Mouse (Mus musculus): ENCODE measurements at regions not wholly inside any gene's neighbourhood (a gene's known extent, or its start where the extent isn't known, plus 50 kb on each side); places are given as distances from the start of the nearest gene placed in this dataset.

DNA sequence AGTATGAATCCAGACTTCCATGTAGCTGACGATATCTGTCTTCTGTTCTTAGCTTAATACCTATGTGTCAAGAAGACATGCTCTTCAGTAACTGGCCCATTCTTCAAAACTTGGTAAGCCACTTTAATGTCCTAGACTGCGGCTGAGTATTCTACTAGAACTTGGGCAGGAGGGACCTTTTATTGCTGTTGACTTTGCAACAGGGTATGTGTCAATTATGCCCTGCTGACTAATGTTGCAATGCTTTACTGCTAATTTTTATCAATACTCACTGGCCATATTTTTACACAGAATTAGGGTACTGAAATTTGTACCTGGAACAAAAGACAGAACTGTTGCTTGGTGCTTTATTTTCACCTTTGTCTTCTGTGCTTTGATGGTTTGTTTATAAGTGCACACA, 746.9 kb downstream of the Ppargc1a start:
- Histone ChIP-seq H3K9me3 (no peaks in the 10 kb centered on the region), H3K36me3 (replicated peaks) (no peaks in the 10 kb centered on the region), H3K4me3 (no peak overlapping the region), H3K4me1 (no peaks in the 10 kb centered on the region), H3K27ac (replicated peaks) (no peak overlapping the region), H3K27me3 (replicated peaks; ENCODE audit: low read depth, poor library complexity, severe bottlenecking) (no peaks in the 10 kb centered on the region)
- DNase-seq (ENCODE audit: low spot score) = no peak
- 89% methylated on average over 2 of the region's 2 CpGs for WGBS

GRCm38 (mm10) chr5:50819959-50820358, 747.6 kb downstream of the Ppargc1a start:
- no peaks in the 10 kb centered on the region for H3K27me3 ChIP-seq (replicated peaks; ENCODE audit: low read depth, poor library complexity, severe bottlenecking)
- no peaks in the 10 kb centered on the region for H3K36me3 ChIP-seq (replicated peaks)
- no peaks in the 10 kb centered on the region for H3K4me1 ChIP-seq
- no peak overlapping the region for H3K4me3 ChIP-seq
- H3K27ac ChIP-seq (replicated peaks) = no peak overlapping the region
- no peaks in the 10 kb centered on the region for H3K9me3 ChIP-seq
- DNase-seq (ENCODE audit: low spot score) = no peak

DNA sequence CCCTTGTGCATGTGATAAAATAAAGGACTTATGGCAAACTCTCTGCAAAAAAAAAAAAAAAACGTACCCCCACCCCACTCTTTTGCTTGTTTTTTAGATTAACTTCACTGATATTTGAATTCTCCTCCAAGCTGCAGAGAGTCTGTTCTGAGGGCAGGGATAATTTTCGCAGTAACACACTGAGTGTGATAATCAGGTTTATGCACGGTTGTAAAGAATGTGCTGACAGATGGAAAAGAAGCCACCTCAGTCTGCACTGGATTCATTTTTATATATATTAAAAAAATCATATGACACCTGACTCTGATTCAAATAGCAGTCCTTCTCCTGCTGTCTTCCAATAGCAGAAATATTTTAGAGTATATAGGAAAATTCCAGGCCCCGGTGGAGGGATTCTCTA, 736.5 kb upstream of the Adgra3 start:
- 82% methylated on average over 4 of the region's 4 CpGs for WGBS
- Histone ChIP-seq H3K27ac (replicated peaks) (no peak overlapping the region), H3K36me3 (replicated peaks) (no peaks in the 10 kb centered on the region), H3K4me3 (no peak overlapping the region), H3K4me1 (no peaks in the 10 kb centered on the region), H3K27me3 (replicated peaks; ENCODE audit: low read depth, poor library complexity, severe bottlenecking) (no peaks in the 10 kb centered on the region), H3K9me3 (no peaks in the 10 kb centered on the region)
- DNase-seq (ENCODE audit: low spot score) = no peak

DNA sequence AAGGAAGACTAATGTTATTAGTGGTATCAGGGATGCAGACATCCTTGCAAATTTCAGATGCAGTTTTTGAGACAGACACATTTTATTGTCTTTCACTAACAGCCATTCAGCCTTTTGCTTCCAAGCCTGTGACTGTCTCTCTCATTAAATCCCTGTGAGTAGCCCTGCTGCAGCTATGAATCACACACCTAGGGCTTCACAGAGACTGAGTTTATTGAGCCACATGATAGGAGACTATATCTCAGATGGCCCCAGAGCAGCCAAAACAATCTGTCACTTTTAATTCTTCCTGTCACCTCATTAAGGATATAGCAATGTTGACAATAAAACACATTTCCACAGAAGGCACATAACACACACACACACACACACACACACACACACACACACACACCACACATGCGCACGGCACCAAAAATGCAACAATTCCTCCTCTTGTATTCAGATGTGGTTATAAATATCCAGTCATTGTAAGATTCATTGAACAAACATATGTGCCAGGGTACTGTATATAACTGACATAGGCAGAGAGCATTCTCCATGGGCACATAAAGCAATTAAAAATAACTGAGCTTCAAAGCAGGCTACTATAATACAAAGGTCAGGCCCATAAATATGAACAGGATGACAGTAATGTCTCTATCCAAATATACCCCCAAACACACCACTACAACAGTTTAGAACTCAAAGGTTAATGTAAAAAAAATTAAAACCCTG, 735.8 kb upstream of the Adgra3 start:
- Histone ChIP-seq H3K9me3 (no peaks in the 10 kb centered on the region), H3K27ac (replicated peaks) (no peak overlapping the region), H3K27me3 (replicated peaks; ENCODE audit: low read depth, poor library complexity, severe bottlenecking) (no peaks in the 10 kb centered on the region), H3K4me1 (no peaks in the 10 kb centered on the region), H3K36me3 (replicated peaks) (no peaks in the 10 kb centered on the region), H3K4me3 (no peak overlapping the region)
- 89% methylated on average over 2 of the region's 2 CpGs for WGBS
- DNase-seq (ENCODE audit: low spot score) = no peak

- 91% methylated on average over 1 of the region's 1 CpGs for WGBS
- no peak overlapping the region for H3K27ac ChIP-seq (replicated peaks)
- no peaks in the 10 kb centered on the region for H3K36me3 ChIP-seq (replicated peaks)
- no peaks in the 10 kb centered on the region for H3K4me1 ChIP-seq
- H3K4me3 ChIP-seq = no peak overlapping the region
- no peaks in the 10 kb centered on the region for H3K9me3 ChIP-seq
- no peaks in the 10 kb centered on the region for H3K27me3 ChIP-seq (replicated peaks; ENCODE audit: low read depth, poor library complexity, severe bottlenecking)
- no peak for DNase-seq (ENCODE audit: low spot score)
Measured at GRCm38 (mm10) chr5:50793558-50793957, 734.8 kb upstream of the Adgra3 start.

DNA sequence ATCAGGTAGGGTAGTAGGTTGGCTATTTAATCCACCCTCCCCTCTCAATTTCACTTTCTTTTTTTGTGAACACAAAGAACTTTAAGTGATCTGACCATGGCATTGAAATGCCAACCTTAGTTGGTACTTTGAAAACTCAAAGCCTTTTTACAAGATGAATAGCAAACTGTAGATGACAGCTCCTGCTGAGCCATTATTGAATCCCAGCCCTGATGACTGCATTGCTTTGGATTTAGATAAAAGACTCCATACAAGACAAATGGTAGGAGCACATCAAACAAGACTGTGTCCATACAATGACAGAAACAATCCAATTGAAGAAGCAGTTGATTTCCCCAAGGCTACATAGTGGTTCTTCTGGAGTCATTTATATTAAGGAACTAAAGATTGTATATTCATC, 726.5 kb upstream of the Adgra3 start:
- H3K36me3 ChIP-seq (replicated peaks) = no peaks in the 10 kb centered on the region
- no peak for DNase-seq (ENCODE audit: low spot score)
- no peaks in the 10 kb centered on the region for H3K9me3 ChIP-seq
- no peaks in the 10 kb centered on the region for H3K27me3 ChIP-seq (replicated peaks; ENCODE audit: low read depth, poor library complexity, severe bottlenecking)
- no peak overlapping the region for H3K27ac ChIP-seq (replicated peaks)
- no peaks in the 10 kb centered on the region for H3K4me1 ChIP-seq
- H3K4me3 ChIP-seq = no peak overlapping the region

GRCm38 (mm10) chr5:50779138-50779537, 720.3 kb upstream of the Adgra3 start:
- Histone ChIP-seq H3K9me3 (no peaks in the 10 kb centered on the region), H3K4me3 (no peak overlapping the region), H3K27ac (replicated peaks) (no peak overlapping the region), H3K27me3 (replicated peaks; ENCODE audit: low read depth, poor library complexity, severe bottlenecking) (no peaks in the 10 kb centered on the region), H3K4me1 (no peaks in the 10 kb centered on the region), H3K36me3 (replicated peaks) (no peaks in the 10 kb centered on the region)
- 58% methylated on average over 3 of the region's 3 CpGs for WGBS
- peak; percentile 22 for DNase-seq (ENCODE audit: low spot score)

GRCm38 (mm10) chr5:50778221-50778620, 719.4 kb upstream of the Adgra3 start:
- Histone ChIP-seq H3K27me3 (replicated peaks; ENCODE audit: low read depth, poor library complexity, severe bottlenecking) (no peaks in the 10 kb centered on the region), H3K36me3 (replicated peaks) (no peaks in the 10 kb centered on the region), H3K27ac (replicated peaks) (no peak overlapping the region), H3K4me3 (no peak overlapping the region), H3K4me1 (no peaks in the 10 kb centered on the region), H3K9me3 (no peaks in the 10 kb centered on the region)
- DNase-seq (ENCODE audit: low spot score) = no peak
- WGBS = 93% methylated on average over 6 of the region's 6 CpGs

GRCm38 (mm10) chr5:50762261-50762660, 703.5 kb upstream of the Adgra3 start:
- no peak overlapping the region for H3K4me3 ChIP-seq
- no peak for DNase-seq (ENCODE audit: low spot score)
- 70% methylated on average over 5 of the region's 5 CpGs for WGBS
- H3K9me3 ChIP-seq = no peaks in the 10 kb centered on the region
- no peaks in the 10 kb centered on the region for H3K4me1 ChIP-seq
- H3K27ac ChIP-seq (replicated peaks) = no peak overlapping the region
- H3K36me3 ChIP-seq (replicated peaks) = no peaks in the 10 kb centered on the region
- H3K27me3 ChIP-seq (replicated peaks; ENCODE audit: low read depth, poor library complexity, severe bottlenecking) = no peaks in the 10 kb centered on the region

- DNase-seq (ENCODE audit: low spot score) = no peak
- no peaks in the 10 kb centered on the region for H3K27me3 ChIP-seq (replicated peaks; ENCODE audit: low read depth, poor library complexity, severe bottlenecking)
- 91% methylated on average over 3 of the region's 3 CpGs for WGBS
- no peaks in the 10 kb centered on the region for H3K9me3 ChIP-seq
- no peaks in the 10 kb centered on the region for H3K36me3 ChIP-seq (replicated peaks)
- no peaks in the 10 kb centered on the region for H3K4me1 ChIP-seq
- H3K4me3 ChIP-seq = no peak overlapping the region
- no peak overlapping the region for H3K27ac ChIP-seq (replicated peaks)
Measured at GRCm38 (mm10) chr5:50760386-50760785, 701.6 kb upstream of the Adgra3 start.

- no peaks in the 10 kb centered on the region for H3K27me3 ChIP-seq (replicated peaks; ENCODE audit: low read depth, poor library complexity, severe bottlenecking)
- 76% methylated on average over 1 of the region's 1 CpGs for WGBS
Measured at GRCm38 (mm10) chr5:50752766-50753165, 694.0 kb upstream of the Adgra3 start.

DNA sequence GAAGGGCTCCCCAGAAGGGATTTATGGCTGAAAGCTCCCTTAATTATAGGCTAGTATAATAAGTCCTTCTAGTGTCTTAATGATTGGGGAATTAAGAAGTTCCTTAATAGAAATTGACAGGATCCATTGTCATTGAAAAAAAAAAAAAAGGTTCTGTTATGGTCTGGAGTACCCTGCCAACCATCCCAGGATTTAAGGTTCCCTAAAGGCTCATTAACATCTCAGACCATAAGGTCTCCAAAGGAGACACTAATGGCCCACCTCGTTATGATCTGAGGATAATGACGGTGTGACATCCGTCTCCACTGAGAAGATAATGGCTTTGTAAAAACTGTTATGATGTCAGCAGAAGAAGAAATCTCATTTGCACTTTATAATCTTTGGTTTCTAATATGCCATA, 692.6 kb upstream of the Adgra3 start:
- DNase-seq (ENCODE audit: low spot score) = no peak
- no peaks in the 10 kb centered on the region for H3K4me1 ChIP-seq

More at GRCm38 (mm10) chr5:50752766-50753165, 694.0 kb upstream of the Adgra3 start:
- Histone ChIP-seq H3K27ac (replicated peaks) (no peak overlapping the region), H3K9me3 (no peaks in the 10 kb centered on the region), H3K4me3 (no peak overlapping the region), H3K36me3 (replicated peaks) (no peaks in the 10 kb centered on the region), H3K4me1 (no peaks in the 10 kb centered on the region)
- DNase-seq (ENCODE audit: low spot score) = peak; percentile 18

GRCm38 (mm10) chr5:50743030-50743429, 684.2 kb upstream of the Adgra3 start:
- DNase-seq (ENCODE audit: low spot score) = peak; percentile 28
- 65% methylated on average over 5 of the region's 5 CpGs for WGBS

More for the DNA sequence above, 692.6 kb upstream of the Adgra3 start:
- Histone ChIP-seq H3K4me3 (no peak overlapping the region), H3K9me3 (no peaks in the 10 kb centered on the region), H3K27ac (replicated peaks) (no peak overlapping the region), H3K36me3 (replicated peaks) (no peaks in the 10 kb centered on the region), H3K27me3 (replicated peaks; ENCODE audit: low read depth, poor library complexity, severe bottlenecking) (no peaks in the 10 kb centered on the region)
- WGBS = 53% methylated on average over 3 of the region's 3 CpGs

More at GRCm38 (mm10) chr5:50743030-50743429, 684.2 kb upstream of the Adgra3 start:
- no peak overlapping the region for H3K27ac ChIP-seq (replicated peaks)
- H3K4me1 ChIP-seq = no peaks in the 10 kb centered on the region
- H3K4me3 ChIP-seq = no peak overlapping the region
- no peaks in the 10 kb centered on the region for H3K9me3 ChIP-seq
- no peaks in the 10 kb centered on the region for H3K36me3 ChIP-seq (replicated peaks)
- H3K27me3 ChIP-seq (replicated peaks; ENCODE audit: low read depth, poor library complexity, severe bottlenecking) = no peaks in the 10 kb centered on the region

Data from embryonic facial prominence, embryonic 10.5 days (tissue).